Comparison of ENCODE assay signal across 24 mouse cellular contexts in the genomic region with DNA sequence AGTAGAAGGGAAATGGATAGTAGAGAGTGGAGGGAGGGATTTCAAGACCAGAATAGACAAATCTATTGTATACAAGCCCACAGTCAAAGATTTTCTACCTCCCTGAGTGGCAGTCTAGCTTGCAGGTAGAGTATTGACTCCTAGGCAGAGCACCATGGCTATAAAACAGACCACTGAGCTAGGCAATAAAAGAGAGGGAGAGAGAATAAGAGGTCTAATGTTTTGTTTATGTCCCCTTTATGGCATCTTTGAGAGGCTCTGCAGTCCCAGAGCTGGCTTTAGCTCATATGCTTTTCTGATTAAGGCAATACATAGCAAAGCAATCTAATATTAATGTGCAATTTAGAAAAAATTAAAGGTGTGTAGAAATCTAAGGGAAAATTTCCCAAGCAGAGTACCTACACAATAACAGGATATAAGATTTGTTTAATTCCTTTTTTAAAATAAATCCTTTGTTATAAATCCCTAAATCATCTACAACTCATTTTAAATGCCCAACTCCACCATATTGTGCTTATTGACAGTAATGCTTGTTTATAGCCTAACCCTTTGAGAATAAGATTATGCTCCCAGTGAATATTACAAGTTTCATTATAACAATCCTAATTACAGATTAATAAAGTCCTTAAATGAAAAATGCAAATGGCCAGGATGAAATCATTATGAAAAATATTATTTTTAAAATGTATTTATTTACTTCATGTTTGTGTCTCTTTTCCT.
DNase-seq lines count a peak whose midpoint lies in the region; ATAC-seq lines count a peak whose summit lies in the region.
"Had no signal": no experiment of that assay in that cellular context is flagged by ENCODE, and none has a peak within 500 bp of the region (broad histone marks: within the 10 kb centered on the region; RNA-seq: fewer than 3 reads in every experiment).

No protein-coding gene starts in this region.

- H3K27me3 ChIP-seq in hindbrain, embryonic 13.5 days: no peaks in the 10 kb centered on the region
- no peaks in the 10 kb centered on the region for H3K27me3 ChIP-seq in hindbrain, embryonic 10.5 days (ENCODE audit: insufficient read depth, poor library complexity, severe bottlenecking)
- H3K27me3 ChIP-seq in neural tube, embryonic 12.5 days (replicated peaks): no peaks in the 10 kb centered on the region
- H3K27me3 ChIP-seq in neural tube, embryonic 15.5 days (replicated peaks): no peaks in the 10 kb centered on the region
- H3K27me3 ChIP-seq: CH12.LX; embryonic facial prominence, embryonic 12.5 days; forebrain, embryonic 13.5 days; forebrain, embryonic 15.5 days; Patski had no signal

- no peak overlapping the region for H3K4me3 ChIP-seq in hindbrain, embryonic 13.5 days
- no peak overlapping the region for H3K4me3 ChIP-seq in hindbrain, embryonic 10.5 days
- H3K4me3 ChIP-seq in neural tube, embryonic 12.5 days: no peak overlapping the region
- H3K4me3 ChIP-seq in neural tube, embryonic 15.5 days (replicated peaks): no peak overlapping the region
- H3K4me3 ChIP-seq: embryonic facial prominence, embryonic 10.5 days; embryonic facial prominence, embryonic 12.5 days; forebrain, embryonic 13.5 days; forebrain, embryonic 15.5 days had no signal

- no peaks in the 10 kb centered on the region for H3K9me3 ChIP-seq in hindbrain, embryonic 13.5 days
- no peaks in the 10 kb centered on the region for H3K9me3 ChIP-seq in hindbrain, embryonic 10.5 days
- H3K9me3 ChIP-seq in neural tube, embryonic 12.5 days: no peaks in the 10 kb centered on the region
- H3K9me3 ChIP-seq in neural tube, embryonic 15.5 days (replicated peaks): no peaks in the 10 kb centered on the region
- H3K9me3 ChIP-seq: embryonic facial prominence, embryonic 10.5 days; embryonic facial prominence, embryonic 12.5 days; forebrain, embryonic 13.5 days; forebrain, embryonic 15.5 days; G1E had no signal

- no peak overlapping the region for H3K4me2 ChIP-seq in hindbrain, embryonic 13.5 days
- no peak overlapping the region for H3K4me2 ChIP-seq in neural tube, embryonic 12.5 days (replicated peaks)
- no peak overlapping the region for H3K4me2 ChIP-seq in neural tube, embryonic 15.5 days
- H3K4me2 ChIP-seq: embryonic facial prominence, embryonic 12.5 days; forebrain, embryonic 13.5 days; forebrain, embryonic 15.5 days had no signal

- no peaks in the 10 kb centered on the region for H3K36me3 ChIP-seq in hindbrain, embryonic 13.5 days
- H3K36me3 ChIP-seq in hindbrain, embryonic 10.5 days: no peaks in the 10 kb centered on the region
- no peaks in the 10 kb centered on the region for H3K36me3 ChIP-seq in neural tube, embryonic 12.5 days
- no peaks in the 10 kb centered on the region for H3K36me3 ChIP-seq in neural tube, embryonic 15.5 days
- H3K36me3 ChIP-seq: embryonic facial prominence, embryonic 10.5 days; embryonic facial prominence, embryonic 12.5 days; forebrain, embryonic 15.5 days; G1E had no signal

- no peak for DNase-seq in hindbrain, embryonic 10.5 days (ENCODE audit: low spot score)
- DNase-seq in neural tube, embryonic 10.5 days (ENCODE audit: extremely low spot score, low spot score): no peak
- no peak for DNase-seq in urinary bladder, postnatal 36 days (ENCODE audit: low spot score in 2 of 2)
- DNase-seq: adrenal gland, adult 8-10 months; adrenal gland, postnatal 14 days; adrenal gland, postnatal 36 days; B cell, adult 2 months; cerebellum, adult 11-12 months; cerebellum, adult 2 months; cerebellum, adult 9-10 months; cerebellum, postnatal 10 days; cerebellum, postnatal 25 days had no signal

- no peak overlapping the region for H3K9ac ChIP-seq in hindbrain, embryonic 13.5 days
- H3K9ac ChIP-seq in neural tube, embryonic 12.5 days: no peak overlapping the region
- no peak overlapping the region for H3K9ac ChIP-seq in neural tube, embryonic 15.5 days (replicated peaks)
- H3K9ac ChIP-seq: embryonic facial prominence, embryonic 12.5 days; forebrain, embryonic 13.5 days; forebrain, embryonic 15.5 days had no signal

- H3K27ac ChIP-seq in hindbrain, embryonic 13.5 days: no peak overlapping the region
- no peak overlapping the region for H3K27ac ChIP-seq in hindbrain, embryonic 10.5 days
- no peak overlapping the region for H3K27ac ChIP-seq in neural tube, embryonic 12.5 days
- H3K27ac ChIP-seq in neural tube, embryonic 15.5 days (replicated peaks): peak overlapping the region; percentile 51
- H3K27ac ChIP-seq: embryonic facial prominence, embryonic 10.5 days; embryonic facial prominence, embryonic 12.5 days; forebrain, embryonic 13.5 days; forebrain, embryonic 15.5 days had no signal

- ATAC-seq in hindbrain, embryonic 13.5 days (ENCODE audit: low FRiP score): 0 out of 2 replicates have a peak, but pooled peaks have one; percentile 39
- peak; percentile 58 for ATAC-seq in neural tube, embryonic 12.5 days (ENCODE audit: low FRiP score, low read depth)
- ATAC-seq in neural tube, embryonic 15.5 days (ENCODE audit: low FRiP score): peak; percentile 91
- ATAC-seq: activated CD4-positive, CD25-positive, alpha-beta regulatory T cell, adult 4 months; CD4-positive, CD25-positive, alpha-beta regulatory T cell, adult 4 months; forebrain, embryonic 13.5 days; forebrain, embryonic 15.5 days; Patski had no signal

- no peaks in the 10 kb centered on the region for H3K4me1 ChIP-seq in hindbrain, embryonic 13.5 days (replicated peaks)
- H3K4me1 ChIP-seq in hindbrain, embryonic 10.5 days (replicated peaks): no peaks in the 10 kb centered on the region
- no peaks in the 10 kb centered on the region for H3K4me1 ChIP-seq in neural tube, embryonic 12.5 days
- no peaks in the 10 kb centered on the region for H3K4me1 ChIP-seq in neural tube, embryonic 15.5 days
- H3K4me1 ChIP-seq: embryonic facial prominence, embryonic 10.5 days; embryonic facial prominence, embryonic 12.5 days; forebrain, embryonic 13.5 days; forebrain, embryonic 15.5 days had no signal

Comparison
In these comparisons a context has a peak if more than half of its experiments do, and no peak if none do; other contexts are left out.
1. ATAC-seq: peak in every context shown above with its lines; median percentile 91 in neural tube, embryonic 15.5 days; 58 in neural tube, embryonic 12.5 days; 39 in hindbrain, embryonic 13.5 days.